Mouse (Mus musculus): Measurements from ENCODE around the gene Vamp2.
"Not testable (repeated sequence)": the region's sequence is repeated elsewhere in the genome, so short reads cannot be mapped to it uniquely, and the experiment has no call there.

The Vamp2 gene

GRCm38 (mm10) chr11:69080855-69081222 lies 7.5 kb upstream of the Vamp2 start:
- ATAC-seq (ENCODE audit: low TSS enrichment): no peak

GRCm38 (mm10) chr11:69081613-69082012 lies 6.7 kb upstream of the Vamp2 start:
- no peak for ATAC-seq (ENCODE audit: low TSS enrichment)

- ATAC-seq (ENCODE audit: low TSS enrichment): no peak
These were observed 2.7 kb upstream of the Vamp2 start for GRCm38 (mm10) chr11:69085608-69086007.

- peak; percentile 64 for ATAC-seq (ENCODE audit: low TSS enrichment)
These were observed 1.9 kb upstream of the Vamp2 start for GRCm38 (mm10) chr11:69086390-69086789.

- ATAC-seq (ENCODE audit: low TSS enrichment): peak; percentile 32; the same call in 1 of the 2 replicates
These were observed 1.2 kb upstream of the Vamp2 start for GRCm38 (mm10) chr11:69087082-69087481.

- no peak for ATAC-seq (ENCODE audit: low TSS enrichment)
These were observed 693 bp upstream of the Vamp2 start for GRCm38 (mm10) chr11:69087597-69087996.

- no peak for ATAC-seq (ENCODE audit: low TSS enrichment)
These were observed 746 bp downstream of the Vamp2 start for GRCm38 (mm10) chr11:69088856-69089615.

- no peak for ATAC-seq (ENCODE audit: low TSS enrichment)
These were observed 1.5 kb downstream of the Vamp2 start for GRCm38 (mm10) chr11:69089616-69090290.

- no peak for ATAC-seq (ENCODE audit: low TSS enrichment)
These were observed 2.1 kb downstream of the Vamp2 start for GRCm38 (mm10) chr11:69090367-69090766.

GRCm38 (mm10) chr11:69091566-69092385 lies 3.5 kb downstream of the Vamp2 start:
- ATAC-seq (ENCODE audit: low TSS enrichment): no peak

GRCm38 (mm10) chr11:69092386-69092751 lies 4.1 kb downstream of the Vamp2 start:
- no peak for ATAC-seq (ENCODE audit: low TSS enrichment)

GRCm38 (mm10) chr11:69092871-69093270 lies 4.6 kb downstream of the Vamp2 start:
- no peak for ATAC-seq (ENCODE audit: low TSS enrichment)

GRCm38 (mm10) chr11:69093856-69094255 lies 5.6 kb downstream of the Vamp2 start:
- ATAC-seq (ENCODE audit: low TSS enrichment): not testable (repeated sequence)

GRCm38 (mm10) chr11:69094697-69095429 lies 6.6 kb downstream of the Vamp2 start, which contains the start of gene Per1:
Gene Per1 (plus strand): TSS chr11:69095217.
- peak; percentile 58 for ATAC-seq (ENCODE audit: low TSS enrichment)

- no peak for ATAC-seq (ENCODE audit: low TSS enrichment)
These were observed 7.4 kb downstream of the Vamp2 start for GRCm38 (mm10) chr11:69095511-69096231.

- no peak for ATAC-seq (ENCODE audit: low TSS enrichment)
These were observed 8.2 kb downstream of the Vamp2 start for GRCm38 (mm10) chr11:69096360-69096986.

- peak; percentile 12; the same call in 1 of the 2 replicates for ATAC-seq (ENCODE audit: low TSS enrichment)
These were observed 9.0 kb downstream of the Vamp2 start for GRCm38 (mm10) chr11:69096987-69097900.

- ATAC-seq (ENCODE audit: low TSS enrichment): no peak
These were observed 9.9 kb downstream of the Vamp2 start for GRCm38 (mm10) chr11:69098039-69098761.

GRCm38 (mm10) chr11:69098762-69099091 lies 10.4 kb downstream of the Vamp2 start:
- ATAC-seq (ENCODE audit: low TSS enrichment): 0 out of 2 replicates have a peak, but pooled peaks have one; percentile 10

All from frontal cortex, adult (tissue).